Mouse (Mus musculus) cortical plate, adult 2 months (tissue): ENCODE results near the gene H2-Ke6.

Experiments
- CTCF ChIP-seq: fragments of 200-500 bp; IDR thresholded peaks from 2 replicates; pipeline ENCODE4 v1.5.1; 2011; ENCODE audit warnings: mild to moderate bottlenecking, control low read depth, low read length; ENCODE audit not compliant: insufficient read depth; ENCODE audit errors: extremely low read depth
- POLR2A ChIP-seq: fragments of 200-500 bp; IDR thresholded peaks from 2 replicates; pipeline ENCODE4 v1.6.1; 2011; ENCODE audit warnings: mild to moderate bottlenecking, low read length, control low read depth; ENCODE audit not compliant: insufficient read depth; ENCODE audit errors: extremely low read depth

DNA sequence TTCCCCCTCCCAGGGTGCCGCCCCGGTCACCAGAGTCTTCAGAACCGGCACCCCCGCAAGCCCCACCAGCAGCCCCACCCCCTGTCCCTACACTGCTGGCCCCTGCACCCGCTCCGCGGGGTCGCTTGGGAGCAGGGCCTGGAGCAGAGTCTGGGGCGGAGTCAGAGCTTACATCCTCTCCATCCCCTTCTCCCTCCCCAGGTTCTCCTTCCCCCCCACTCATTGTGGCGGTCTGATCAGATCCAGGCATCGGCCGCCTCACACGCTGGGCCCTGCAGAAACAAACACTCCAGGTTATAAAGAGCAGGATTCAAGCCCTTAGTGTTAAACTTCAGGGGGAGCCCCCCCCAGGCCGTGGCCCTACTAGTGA lies 5.5 kb downstream of the H2-Ke6 start:
- no peak for TF ChIP-seq CTCF
- no peak for TF ChIP-seq POLR2A
